Mouse (Mus musculus): Measurements from ENCODE around the gene Stk11. TPM values are rescaled to one million over a fixed set of nuclear protein-coding genes. Genes with fewer than 3 reads are reported as not detected.
A peak's percentile ranks its signal among the peaks of the same experiment; 100 is the strongest.

Stk11 gene
- total and polyA plus RNA-seq, 3 experiments, result 154 to 172 (median 170) TPM

DNA sequence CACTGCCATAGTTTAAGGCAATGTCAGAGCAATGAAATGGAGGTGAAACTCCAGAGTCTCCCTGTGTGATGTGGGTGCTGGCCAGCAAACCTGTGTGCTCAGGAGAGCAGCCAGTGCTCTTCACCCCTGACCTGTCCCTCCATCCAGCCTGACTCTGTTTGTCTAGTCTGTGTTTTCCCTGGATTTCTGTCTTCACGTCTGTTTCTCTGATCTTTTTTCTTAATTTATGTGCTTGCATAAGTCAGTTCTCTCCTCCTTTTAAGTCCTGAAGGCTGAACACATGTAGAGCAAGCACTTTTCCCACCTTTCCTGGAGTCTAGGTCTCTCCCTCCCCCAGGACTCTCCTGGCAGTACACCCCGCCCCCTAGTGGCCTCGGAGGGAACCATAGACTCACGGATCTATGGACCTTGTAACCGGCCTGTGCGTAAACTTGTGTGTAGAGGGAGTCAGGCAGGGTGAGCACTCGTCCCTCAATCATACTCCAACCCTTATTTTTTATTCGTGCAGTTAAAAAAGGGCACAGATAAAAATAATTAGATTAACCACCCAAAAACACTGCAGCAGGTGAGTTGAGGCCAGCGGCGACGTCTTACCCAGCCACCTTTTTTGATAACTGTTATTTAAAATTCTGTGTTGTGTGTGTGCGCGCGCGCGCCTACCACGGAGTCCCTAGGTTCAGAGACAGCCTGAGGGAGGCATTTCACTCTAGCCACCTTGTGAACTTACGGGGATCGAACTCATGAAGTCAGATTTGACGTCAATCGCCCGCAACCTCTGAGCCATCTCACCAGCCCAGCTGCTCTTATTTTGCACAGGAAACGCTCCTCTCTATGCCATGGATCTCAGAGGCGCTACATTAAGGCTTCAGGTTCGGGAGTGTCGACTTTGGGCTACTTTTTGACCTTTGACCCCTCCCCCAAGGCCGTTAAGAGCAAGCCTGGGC is 990 bp upstream of the Stk11 start:
- peaks cover 33% of the 10 kb centered on the region for H3K36me3 ChIP-seq (replicated peaks)
- DNase-seq (ENCODE audit: low spot score), result peak; percentile 81
- peak overlapping the region; percentile 97 for H3K4me3 ChIP-seq (ENCODE audit: low read depth, low read length)
- no peak for TF ChIP-seq POLR2AphosphoS5 (IDR thresholded peaks at IDR 0.05; ENCODE audit: insufficient replicate concordance, low read depth, low read length)
- TF ChIP-seq CTCF (IDR thresholded peaks at IDR 0.05; ENCODE audit: low read depth, low read length), result peak; percentile 91
- TF ChIP-seq GATA2 (IDR thresholded peaks at IDR 0.05; ENCODE audit: borderline replicate concordance, low read depth, low read length), result no peak
- H3K9me3 ChIP-seq (replicated peaks), result no peaks in the 10 kb centered on the region
- ATAC-seq (ENCODE audit: extremely low read depth, insufficient number of reproducible peaks, low FRiP score, poor library complexity, severe bottlenecking), result no peak
- H3K27me3 ChIP-seq (ENCODE audit: insufficient read depth, low read length), result no peaks in the 10 kb centered on the region
- H3K4me1 ChIP-seq (ENCODE audit: insufficient read depth, low read depth, low read length), result peaks cover 57% of the 10 kb centered on the region

DNA sequence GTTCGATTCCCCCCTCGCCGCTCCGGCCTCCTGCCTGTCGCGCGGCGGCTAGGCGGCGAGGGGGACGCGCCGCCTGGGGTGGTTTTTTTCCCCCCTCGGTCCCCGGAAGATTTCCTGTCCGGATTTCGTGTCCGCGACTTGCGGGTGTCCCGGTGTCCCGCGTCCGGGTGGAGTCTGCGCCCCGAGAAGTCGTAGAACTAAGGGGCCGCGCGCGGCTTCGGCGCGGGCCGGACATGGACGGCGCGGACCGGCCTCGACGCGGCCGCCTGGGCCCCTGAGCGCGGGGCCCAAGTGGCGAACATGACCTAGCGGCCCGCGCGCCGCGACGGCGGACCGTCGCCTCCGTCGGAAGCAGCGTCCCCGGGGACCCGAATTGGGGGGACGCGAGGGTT is 337 bp downstream of the Stk11 start:
- peak overlapping the region; percentile 97 for H3K4me3 ChIP-seq (ENCODE audit: low read depth, low read length)
- no peaks in the 10 kb centered on the region for H3K9me3 ChIP-seq (replicated peaks)
- H3K36me3 ChIP-seq (replicated peaks), result peaks cover 46% of the 10 kb centered on the region
- no peak for DNase-seq (ENCODE audit: low spot score)
- no peaks in the 10 kb centered on the region for H3K27me3 ChIP-seq (ENCODE audit: insufficient read depth, low read length)
- no peak for TF ChIP-seq TAL1 (conservative IDR thresholded peaks at IDR 0.05; ENCODE audit: low read depth, low read length)
- no peak for TF ChIP-seq GATA1 (IDR thresholded peaks at IDR 0.05; ENCODE audit: borderline replicate concordance, low read length)
- TF ChIP-seq POLR2AphosphoS5 (IDR thresholded peaks at IDR 0.05; ENCODE audit: insufficient replicate concordance, low read depth, low read length), result no peak
- TF ChIP-seq CTCF (IDR thresholded peaks at IDR 0.05; ENCODE audit: low read depth, low read length), result no peak
- TF ChIP-seq GATA2 (IDR thresholded peaks at IDR 0.05; ENCODE audit: borderline replicate concordance, low read depth, low read length), result no peak
- H3K4me1 ChIP-seq (ENCODE audit: insufficient read depth, low read depth, low read length), result peaks cover 60% of the 10 kb centered on the region
- no peak for ATAC-seq (ENCODE audit: extremely low read depth, insufficient number of reproducible peaks, low FRiP score, poor library complexity, severe bottlenecking)

DNA sequence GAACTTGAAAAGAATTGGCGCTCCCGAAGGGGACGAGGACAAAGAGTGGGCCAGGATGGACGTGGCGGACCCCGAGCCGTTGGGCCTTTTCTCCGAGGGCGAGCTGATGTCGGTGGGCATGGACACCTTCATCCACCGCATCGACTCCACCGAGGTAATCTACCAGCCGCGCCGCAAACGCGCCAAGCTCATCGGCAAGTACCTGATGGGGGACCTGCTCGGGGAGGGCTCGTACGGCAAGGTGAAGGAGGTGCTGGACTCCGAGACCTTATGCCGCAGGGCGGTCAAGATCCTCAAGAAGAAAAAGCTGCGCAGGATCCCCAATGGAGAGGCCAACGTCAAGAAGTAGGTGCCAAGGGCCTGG is 942 bp downstream of the Stk11 start:
- Histone ChIP-seq H3K36me3 (replicated peaks) (peaks cover 52% of the 10 kb centered on the region), H3K27me3 (ENCODE audit: insufficient read depth, low read length) (no peaks in the 10 kb centered on the region), H3K4me1 (ENCODE audit: insufficient read depth, low read depth, low read length) (peaks cover 62% of the 10 kb centered on the region), H3K9me3 (replicated peaks) (no peaks in the 10 kb centered on the region), H3K4me3 (ENCODE audit: low read depth, low read length) (peak overlapping the region; percentile 97)
- DNase-seq (ENCODE audit: low spot score) (no peak), ATAC-seq (ENCODE audit: extremely low read depth, insufficient number of reproducible peaks, low FRiP score, poor library complexity, severe bottlenecking) (no peak)
- TF ChIP-seq POLR2AphosphoS5 (IDR thresholded peaks at IDR 0.05; ENCODE audit: insufficient replicate concordance, low read depth, low read length) (no peak), GATA2 (IDR thresholded peaks at IDR 0.05; ENCODE audit: borderline replicate concordance, low read depth, low read length) (no peak), TAL1 (conservative IDR thresholded peaks at IDR 0.05; ENCODE audit: low read depth, low read length) (no peak), CTCF (IDR thresholded peaks at IDR 0.05; ENCODE audit: low read depth, low read length) (no peak), GATA1 (IDR thresholded peaks at IDR 0.05; ENCODE audit: borderline replicate concordance, low read length) (no peak)

DNA sequence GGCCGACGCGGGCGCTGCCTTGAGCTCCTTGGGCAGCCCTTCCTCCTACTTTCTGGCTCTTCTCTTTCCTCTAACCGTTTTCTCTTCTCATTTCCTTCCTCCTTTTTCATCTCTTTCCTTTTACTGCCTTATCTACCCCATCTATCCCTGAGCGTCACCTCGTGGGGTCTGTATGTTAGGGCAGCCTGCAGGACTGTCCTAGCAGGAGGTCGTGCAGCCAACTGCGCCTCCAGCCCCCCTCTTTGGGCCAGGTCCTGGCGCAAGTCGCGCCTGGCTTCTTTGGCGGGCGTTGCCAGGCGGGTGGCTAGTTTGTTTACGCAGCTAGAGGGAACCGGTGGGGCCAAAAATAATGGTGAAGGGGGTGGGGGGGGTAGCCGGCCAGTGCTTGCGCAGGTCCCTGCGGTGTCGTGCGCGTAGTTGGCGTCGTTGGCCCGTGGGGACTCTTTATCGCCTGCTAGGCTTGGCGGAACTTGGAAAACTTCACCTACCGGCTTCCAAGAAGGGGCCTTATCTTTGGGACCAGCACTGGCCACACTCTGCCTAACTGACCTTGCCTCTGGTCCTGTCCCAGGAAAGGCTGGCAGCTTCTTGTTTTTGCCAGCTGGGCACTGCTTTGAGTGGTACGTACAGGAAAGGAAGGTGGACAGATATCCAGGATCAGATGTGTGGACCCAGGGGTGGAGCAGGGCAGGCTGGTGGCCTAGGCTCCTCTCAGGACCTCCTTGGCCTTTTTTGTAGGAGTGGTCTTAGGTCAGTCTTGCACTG is 1.5 kb downstream of the Stk11 start:
- ATAC-seq (ENCODE audit: extremely low read depth, insufficient number of reproducible peaks, low FRiP score, poor library complexity, severe bottlenecking), result no peak
- Histone ChIP-seq H3K27me3 (ENCODE audit: insufficient read depth, low read length) (no peaks in the 10 kb centered on the region), H3K36me3 (replicated peaks) (peaks cover 57% of the 10 kb centered on the region), H3K4me3 (ENCODE audit: low read depth, low read length) (peak overlapping the region; percentile 97), H3K4me1 (ENCODE audit: insufficient read depth, low read depth, low read length) (peaks cover 67% of the 10 kb centered on the region), H3K9me3 (replicated peaks) (no peaks in the 10 kb centered on the region)
- TF ChIP-seq TAL1 (conservative IDR thresholded peaks at IDR 0.05; ENCODE audit: low read depth, low read length), result peak; percentile 56; the same call in 1 of the 2 replicates
- no peak for TF ChIP-seq CTCF (IDR thresholded peaks at IDR 0.05; ENCODE audit: low read depth, low read length)
- TF ChIP-seq GATA2 (IDR thresholded peaks at IDR 0.05; ENCODE audit: borderline replicate concordance, low read depth, low read length), result no peak; the same call in 1 of the 2 replicates
- peak; percentile 47 for DNase-seq (ENCODE audit: low spot score)

DNA sequence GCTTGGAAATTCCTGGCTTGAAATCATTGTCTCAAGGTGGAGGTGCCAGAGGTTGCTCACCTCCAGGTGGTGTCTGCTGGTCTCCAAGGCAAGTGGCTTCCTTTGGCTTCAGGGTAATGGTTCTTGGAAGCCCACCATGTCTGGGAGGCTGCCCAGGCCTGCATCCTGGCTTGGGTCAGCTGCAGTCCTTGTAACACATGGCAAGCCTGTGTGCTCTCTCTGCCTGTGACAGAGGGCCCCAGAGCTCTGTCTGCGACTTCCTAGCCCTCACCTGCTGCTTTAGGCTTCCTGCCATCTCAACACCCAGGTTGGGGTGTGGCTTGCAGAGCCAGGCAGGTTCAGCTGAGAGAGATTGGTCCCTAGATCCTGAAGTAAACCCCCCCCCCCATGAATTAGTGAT is 2.1 kb downstream of the Stk11 start:
- H3K36me3 ChIP-seq (replicated peaks), result peaks cover 62% of the 10 kb centered on the region
- peaks cover 68% of the 10 kb centered on the region for H3K4me1 ChIP-seq (ENCODE audit: insufficient read depth, low read depth, low read length)
- ATAC-seq (ENCODE audit: extremely low read depth, insufficient number of reproducible peaks, low FRiP score, poor library complexity, severe bottlenecking), result no peak
- no peaks in the 10 kb centered on the region for H3K27me3 ChIP-seq (ENCODE audit: insufficient read depth, low read length)
- no peaks in the 10 kb centered on the region for H3K9me3 ChIP-seq (replicated peaks)
- H3K4me3 ChIP-seq (ENCODE audit: low read depth, low read length), result peak overlapping the region; percentile 97
- no peak for TF ChIP-seq GATA1 (IDR thresholded peaks at IDR 0.05; ENCODE audit: borderline replicate concordance, low read length)
- DNase-seq (ENCODE audit: low spot score), result no peak

DNA sequence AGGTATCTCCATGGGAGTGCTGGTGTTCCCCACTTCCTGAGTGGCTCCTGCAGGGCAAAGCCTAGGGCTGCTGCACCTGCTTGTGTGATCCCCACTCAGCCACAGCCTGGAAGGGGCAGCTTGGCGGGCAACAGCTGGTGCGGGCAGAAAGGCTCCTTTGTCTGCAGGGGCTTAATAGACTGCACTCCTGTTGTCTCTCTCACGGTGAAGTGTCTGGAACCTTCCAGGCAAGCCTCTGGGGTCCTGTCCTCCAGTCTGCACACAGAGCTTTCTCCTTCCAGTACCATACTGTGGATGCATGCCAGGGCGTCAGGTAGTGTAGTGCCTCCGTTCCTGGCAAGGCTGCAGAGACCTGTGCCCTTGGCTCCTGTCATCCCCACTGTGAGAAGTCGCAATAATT is 2.9 kb downstream of the Stk11 start:
- peaks cover 74% of the 10 kb centered on the region for H3K4me1 ChIP-seq (ENCODE audit: insufficient read depth, low read depth, low read length)
- no peak for ATAC-seq (ENCODE audit: extremely low read depth, insufficient number of reproducible peaks, low FRiP score, poor library complexity, severe bottlenecking)
- peaks cover 70% of the 10 kb centered on the region for H3K36me3 ChIP-seq (replicated peaks)
- H3K27me3 ChIP-seq (ENCODE audit: insufficient read depth, low read length), result no peaks in the 10 kb centered on the region
- TF ChIP-seq POLR2AphosphoS5 (IDR thresholded peaks at IDR 0.05; ENCODE audit: insufficient replicate concordance, low read depth, low read length), result no peak
- TF ChIP-seq CTCF (IDR thresholded peaks at IDR 0.05; ENCODE audit: low read depth, low read length), result no peak
- TF ChIP-seq GATA1 (IDR thresholded peaks at IDR 0.05; ENCODE audit: borderline replicate concordance, low read length), result no peak
- TF ChIP-seq GATA2 (IDR thresholded peaks at IDR 0.05; ENCODE audit: borderline replicate concordance, low read depth, low read length), result no peak
- no peak for TF ChIP-seq TAL1 (conservative IDR thresholded peaks at IDR 0.05; ENCODE audit: low read depth, low read length)
- H3K4me3 ChIP-seq (ENCODE audit: low read depth, low read length), result peak overlapping the region; percentile 97; the same call in 1 of the 2 replicates
- no peaks in the 10 kb centered on the region for H3K9me3 ChIP-seq (replicated peaks)
- DNase-seq (ENCODE audit: low spot score), result no peak
